Mouse (Mus musculus) MEL (cell line): ENCODE measurements around the gene Galnt10. TPM values are rescaled to one million over a fixed set of nuclear protein-coding genes. Genes with fewer than 3 reads are reported as not detected.

Source experiments
- DNase-seq: peaks from one replicate; pipeline ENCODE4 v3.0.0; 2011; ENCODE audit warnings: low read depth, low spot score
- H3K27ac ChIP-seq: 2 replicates; pipeline ENCODE4 v1.5.1; 2012; ENCODE audit warnings: low read depth, mild to moderate bottlenecking, control low read depth, low read length, moderate library complexity; ENCODE audit not compliant: control insufficient read depth
- H3K27me3 ChIP-seq, 2 experiments: fragments of 150-350 bp in 1 of 2; sonication (generic) in 1 of 2; 2 replicates each; pipeline ENCODE4 v1.6.1; 2012; ENCODE audit warnings: low read length in 2 of 2, mild to moderate bottlenecking in 2 of 2, improper control_type of control experiment in 1 of 2, moderate library complexity in 1 of 2; ENCODE audit not compliant: insufficient read depth in 2 of 2, control insufficient read depth in 1 of 2
- H3K36me3 ChIP-seq, 2 experiments: 2 replicates each; pipeline ENCODE4 v1.6.1; 2012 to 2014; ENCODE audit warnings: low read length in 2 of 2, improper control_type of control experiment in 1 of 2, inconsistent platforms in 1 of 2, mild to moderate bottlenecking in 1 of 2; ENCODE audit not compliant: insufficient read depth in 2 of 2, control insufficient read depth in 1 of 2
- H3K4me1 ChIP-seq, 2 experiments: fragments of 150-350 bp in 1 of 2; sonication (generic) in 1 of 2; 2 replicates each; pipeline ENCODE4 v1.6.1; 2012; ENCODE audit warnings: low read length in 2 of 2, improper control_type of control experiment in 1 of 2, mild to moderate bottlenecking in 1 of 2; ENCODE audit not compliant: insufficient read depth in 2 of 2, control insufficient read depth in 1 of 2
- H3K4me3 ChIP-seq, 2 experiments: fragments of 150-350 bp in 1 of 2; sonication (generic) in 1 of 2; 2 replicates each; pipeline ENCODE4 v1.5.1; 2012; ENCODE audit warnings: low read depth in 2 of 2, low read length in 2 of 2, mild to moderate bottlenecking in 2 of 2, moderate library complexity in 2 of 2, control low read depth in 1 of 2, improper control_type of control experiment in 1 of 2; ENCODE audit not compliant: control insufficient read depth in 1 of 2, insufficient read depth in 1 of 2
- H3K79me2 ChIP-seq: 2 replicates; pipeline ENCODE4 v1.6.1; 2012; ENCODE audit warnings: mild to moderate bottlenecking, low read length, moderate library complexity; ENCODE audit not compliant: control insufficient read depth, poor library complexity, insufficient read depth
- H3K9ac ChIP-seq: 2 replicates; pipeline ENCODE4 v1.6.1; 2012; ENCODE audit warnings: low read depth, mild to moderate bottlenecking, control low read depth, low read length, moderate library complexity; ENCODE audit not compliant: control insufficient read depth, poor library complexity, severe bottlenecking
- H3K9me3 ChIP-seq: fragments of 150-350 bp; sonication (generic); replicated peaks from 2 replicates; pipeline ENCODE4 v1.6.1; 2012; ENCODE audit warnings: mild to moderate bottlenecking, low read length, improper control_type of control experiment, moderate library complexity; ENCODE audit not compliant: insufficient read depth
- BHLHE40 ChIP-seq: IDR thresholded peaks from 2 replicates; pipeline ENCODE4 v1.6.1; 2012; ENCODE audit warnings: low read depth, mild to moderate bottlenecking, inconsistent platforms, low read length, improper control_type of control experiment, borderline replicate concordance
- CHD1 ChIP-seq: IDR thresholded peaks from 2 replicates; pipeline ENCODE4 v1.6.1; 2012; ENCODE audit warnings: low read depth, mild to moderate bottlenecking, inconsistent platforms, low read length, improper control_type of control experiment
- CHD2 ChIP-seq: IDR thresholded peaks from 2 replicates; pipeline ENCODE4 v1.6.1; 2011; ENCODE audit warnings: low read length, improper control_type of control experiment
- E2F4 ChIP-seq: IDR thresholded peaks from 2 replicates; pipeline ENCODE4 v1.6.1; 2011; ENCODE audit warnings: low read depth, low read length, improper control_type of control experiment, borderline replicate concordance
- ELF1 ChIP-seq: IDR thresholded peaks from 2 replicates; pipeline ENCODE4 v1.6.1; 2014; ENCODE audit warnings: low read depth, mild to moderate bottlenecking, inconsistent platforms, low read length, improper control_type of control experiment, moderate library complexity
- EP300 ChIP-seq, 2 experiments: IDR thresholded peaks; 2 replicates each; pipeline ENCODE4 v1.6.1; 2011; ENCODE audit warnings: improper control_type of control experiment in 2 of 2, low read length in 2 of 2, low read depth in 1 of 2, mild to moderate bottlenecking in 1 of 2
- ETS1 ChIP-seq: IDR thresholded peaks from 2 replicates; pipeline ENCODE4 v1.6.1; 2012; ENCODE audit warnings: low read depth, mild to moderate bottlenecking, inconsistent platforms, low read length, improper control_type of control experiment, moderate library complexity
- GABPA ChIP-seq: IDR thresholded peaks from 2 replicates; pipeline ENCODE4 v1.6.1; 2012; ENCODE audit warnings: low read depth, mild to moderate bottlenecking, inconsistent platforms, low read length, improper control_type of control experiment, moderate library complexity
- GATA1 ChIP-seq: IDR thresholded peaks from 2 replicates; pipeline ENCODE4 v1.6.1; 2011; ENCODE audit warnings: low read depth, low read length, improper control_type of control experiment
- HCFC1 ChIP-seq: IDR thresholded peaks from 2 replicates; pipeline ENCODE4 v1.6.1; 2012; ENCODE audit warnings: low read depth, mild to moderate bottlenecking, inconsistent platforms, low read length, improper control_type of control experiment, moderate library complexity
- JUND ChIP-seq: IDR thresholded peaks from 2 replicates; pipeline ENCODE4 v1.6.1; 2011; ENCODE audit warnings: low read depth, mild to moderate bottlenecking, improper control_type of control experiment, low read length
- KAT2A ChIP-seq: conservative IDR thresholded peaks from 2 replicates; pipeline ENCODE4 v1.6.1; 2012; ENCODE audit warnings: low read depth, low read length, improper control_type of control experiment, inconsistent platforms
- MXI1 ChIP-seq: IDR thresholded peaks from 2 replicates; pipeline ENCODE4 v1.6.1; 2011; ENCODE audit warnings: mild to moderate bottlenecking, low read depth, low read length, improper control_type of control experiment
- MYB ChIP-seq: IDR thresholded peaks from 2 replicates; pipeline ENCODE4 v1.6.1; 2011; ENCODE audit warnings: mild to moderate bottlenecking, low read depth, low read length, improper control_type of control experiment
- MYC ChIP-seq: IDR thresholded peaks from 2 replicates; pipeline ENCODE4 v1.6.1; 2011; ENCODE audit warnings: low read depth, mild to moderate bottlenecking, low read length, improper control_type of control experiment, moderate library complexity
- NELFE ChIP-seq: IDR thresholded peaks from 2 replicates; pipeline ENCODE4 v1.6.1; 2011; ENCODE audit warnings: low read depth, low read length, improper control_type of control experiment
- NRF1 ChIP-seq: IDR thresholded peaks from 2 replicates; pipeline ENCODE4 v1.6.1; 2014; ENCODE audit warnings: low read depth, mild to moderate bottlenecking, inconsistent platforms, low read length, improper control_type of control experiment, moderate library complexity; ENCODE audit not compliant: poor library complexity, insufficient read depth, severe bottlenecking
- POLR2A ChIP-seq, 2 experiments: IDR thresholded peaks; 2 replicates each; pipeline ENCODE4 v1.6.1; 2011 to 2012; ENCODE audit warnings: low read length in 2 of 2, mild to moderate bottlenecking in 2 of 2, control low read depth in 1 of 2, improper control_type of control experiment in 1 of 2, low read depth in 1 of 2, moderate library complexity in 1 of 2; ENCODE audit not compliant: control insufficient read depth in 1 of 2, insufficient read depth in 1 of 2, poor library complexity in 1 of 2
- SIN3A ChIP-seq: IDR thresholded peaks from 2 replicates; pipeline ENCODE4 v1.6.1; 2012; ENCODE audit warnings: low read length, improper control_type of control experiment, inconsistent platforms
- SMC3 ChIP-seq: IDR thresholded peaks from 2 replicates; pipeline ENCODE4 v1.6.1; 2011; ENCODE audit warnings: low read depth, low read length, improper control_type of control experiment
- TBP ChIP-seq: IDR thresholded peaks from 2 replicates; pipeline ENCODE4 v1.8.0; 2011; ENCODE audit warnings: low read depth, low read length, improper control_type of control experiment
- UBTF ChIP-seq: IDR thresholded peaks from 2 replicates; pipeline ENCODE4 v1.6.1; 2012; ENCODE audit warnings: low read depth, mild to moderate bottlenecking, inconsistent platforms, low read length, improper control_type of control experiment, moderate library complexity, borderline replicate concordance; ENCODE audit not compliant: insufficient read depth
- USF1 ChIP-seq: IDR thresholded peaks from 2 replicates; pipeline ENCODE4 v1.6.1; 2014; ENCODE audit warnings: low read depth, mild to moderate bottlenecking, inconsistent platforms, low read length, improper control_type of control experiment, moderate library complexity
- USF2 ChIP-seq, 2 experiments: IDR thresholded peaks; 2 replicates each; pipeline ENCODE4 v1.6.1; 2011 to 2012; ENCODE audit warnings: improper control_type of control experiment in 2 of 2, low read length in 2 of 2, borderline replicate concordance in 1 of 2, inconsistent platforms in 1 of 2, low read depth in 1 of 2, mild to moderate bottlenecking in 1 of 2; ENCODE audit not compliant: insufficient read depth in 1 of 2
- polyA plus RNA-seq, 2 experiments: library from polyadenylated mRNA; stranded (reverse) in 1 of 2; unstranded in 1 of 2; fragments of >175 nt in 1 of 2; fragments of >200 nt in 1 of 2; gene quantifications; 2 replicates each; pipeline versions ENCODE4 v1.2.1 to v1.2.4; 2012; ENCODE audit warnings: low replicate concordance in 2 of 2, low read depth in 1 of 2; ENCODE audit not compliant: insufficient read length in 2 of 2, insufficient read depth in 1 of 2, missing spikeins in 1 of 2
- total RNA-seq: library from RNA; depleted of rRNA; stranded (reverse); fragments of 300-350 nt; gene quantifications from 2 replicates; pipeline ENCODE4 v1.2.3, GENCODE M21; 2012

Galnt10 gene
- total and polyA plus RNA-seq, 3 experiments: 26.7 to 27.4 TPM; not detected in 1

DNA sequence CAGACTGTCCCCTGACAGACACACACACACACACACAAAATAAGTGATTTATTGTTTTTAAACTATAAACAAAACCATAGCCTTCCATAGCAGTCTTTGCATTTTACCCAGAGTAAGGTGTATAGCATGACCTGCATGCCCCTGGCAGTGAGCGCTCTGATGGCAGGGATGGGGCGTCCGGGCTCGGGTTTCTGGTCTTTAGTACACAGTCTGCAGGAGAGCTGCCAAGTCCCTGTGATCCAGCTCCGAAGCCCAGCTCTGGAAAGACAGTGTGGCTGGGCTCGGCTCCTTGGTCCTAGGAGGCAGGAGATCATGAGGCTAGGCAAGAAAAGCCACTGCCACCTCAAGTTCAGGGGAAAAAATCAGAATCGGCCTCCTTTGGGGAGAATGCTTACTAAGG lies 165.8 kb downstream of the Galnt10 start:
- H3K4me3 ChIP-seq: no peak overlapping the region
- H3K79me2 ChIP-seq: no peaks in the 10 kb centered on the region
- no peaks in the 10 kb centered on the region for H3K4me1 ChIP-seq
- no peak for DNase-seq
- TF ChIP-seq POLR2A (IDR thresholded peaks at IDR 0.05; ENCODE audit: control insufficient read depth in 1 of 2, insufficient read depth in 1 of 2, low read depth in 1 of 2, low read length in 2 of 2, poor library complexity in 1 of 2): no peak
- TF ChIP-seq NELFE: no peak
- no peak for TF ChIP-seq HCFC1
- TF ChIP-seq BHLHE40: no peak
- TF ChIP-seq MYB: no peak
- no peak for TF ChIP-seq TBP
- no peak for TF ChIP-seq UBTF
- no peak for TF ChIP-seq KAT2A
- TF ChIP-seq ELF1: no peak
- no peak for TF ChIP-seq EP300 (IDR thresholded peaks at IDR 0.05; ENCODE audit: low read depth in 1 of 2, low read length in 2 of 2)
- no peak for TF ChIP-seq JUND
- TF ChIP-seq GATA1: no peak
- TF ChIP-seq USF2 (IDR thresholded peaks at IDR 0.05; ENCODE audit: borderline replicate concordance in 1 of 2, insufficient read depth in 1 of 2, low read depth in 1 of 2, low read length in 2 of 2): no peak
- TF ChIP-seq CHD2: no peak
- H3K9ac ChIP-seq: no peak overlapping the region
- no peaks in the 10 kb centered on the region for H3K9me3 ChIP-seq
- no peaks in the 10 kb centered on the region for H3K27me3 ChIP-seq
- H3K27ac ChIP-seq: no peak overlapping the region
- no peaks in the 10 kb centered on the region; a peak in 1 of 4 replicates for H3K36me3 ChIP-seq

DNA sequence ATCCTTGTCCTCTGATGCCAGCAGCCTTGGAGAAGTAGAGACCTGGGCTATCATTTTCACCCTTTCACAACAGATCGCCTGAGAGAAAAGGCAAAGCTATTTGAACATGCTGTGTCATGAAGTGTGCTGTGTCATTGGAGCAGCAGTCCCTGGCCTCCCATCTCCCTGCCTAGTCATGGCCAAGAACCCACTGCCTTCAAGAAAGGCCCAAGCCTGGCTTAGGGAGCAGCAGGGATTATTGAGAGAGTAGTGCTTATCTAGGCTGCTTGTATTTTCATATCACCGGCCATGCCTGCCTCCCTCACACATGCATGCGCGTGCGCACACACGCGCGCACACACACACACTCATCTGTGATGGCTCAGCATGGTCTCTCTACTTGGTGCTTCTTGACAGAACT lies 167.0 kb downstream of the Galnt10 start:
- Histone ChIP-seq H3K36me3 (no peaks in the 10 kb centered on the region; a peak in 1 of 4 replicates), H3K9ac (no peak overlapping the region), H3K27me3 (no peaks in the 10 kb centered on the region), H3K27ac (no peak overlapping the region), H3K4me1 (no peaks in the 10 kb centered on the region), H3K79me2 (no peaks in the 10 kb centered on the region), H3K4me3 (no peak overlapping the region), H3K9me3 (no peaks in the 10 kb centered on the region)
- TF ChIP-seq USF1: no peak
- no peak for TF ChIP-seq ETS1
- TF ChIP-seq MYC: no peak
- TF ChIP-seq MXI1: no peak
- TF ChIP-seq GATA1: no peak
- TF ChIP-seq CHD2: no peak
- no peak for TF ChIP-seq BHLHE40
- TF ChIP-seq E2F4: no peak
- TF ChIP-seq SIN3A: no peak
- TF ChIP-seq CHD1: no peak
- TF ChIP-seq NRF1: no peak
- no peak for TF ChIP-seq SMC3
- TF ChIP-seq POLR2A (IDR thresholded peaks at IDR 0.05; ENCODE audit: control insufficient read depth in 1 of 2, insufficient read depth in 1 of 2, low read depth in 1 of 2, low read length in 2 of 2, poor library complexity in 1 of 2): no peak
- no peak for TF ChIP-seq GABPA
- no peak for DNase-seq
